Mouse (Mus musculus): ENCODE measurements around the gene Pigp.

Pigp gene

DNA sequence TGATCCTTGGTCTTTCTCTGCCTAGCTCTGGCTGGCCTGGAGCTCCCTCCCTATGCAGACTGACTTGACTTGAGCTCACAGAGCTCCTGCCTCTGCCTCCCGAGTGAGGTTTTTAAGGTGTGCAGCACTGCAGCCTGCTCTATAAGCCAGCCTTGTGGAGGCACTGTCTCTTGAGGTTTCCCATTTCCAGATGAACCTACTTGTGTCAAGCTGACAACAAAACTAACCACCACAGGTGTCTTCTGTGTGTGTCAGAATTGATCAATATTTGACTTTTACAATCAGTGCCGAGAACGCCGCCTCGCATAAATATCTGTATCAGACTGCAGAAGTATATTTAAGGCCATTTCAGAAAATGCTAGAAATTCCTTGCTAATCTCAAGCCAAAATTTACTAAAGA lies 57.0 kb downstream of the Pigp start:
- DNase-seq: no peak

DNA sequence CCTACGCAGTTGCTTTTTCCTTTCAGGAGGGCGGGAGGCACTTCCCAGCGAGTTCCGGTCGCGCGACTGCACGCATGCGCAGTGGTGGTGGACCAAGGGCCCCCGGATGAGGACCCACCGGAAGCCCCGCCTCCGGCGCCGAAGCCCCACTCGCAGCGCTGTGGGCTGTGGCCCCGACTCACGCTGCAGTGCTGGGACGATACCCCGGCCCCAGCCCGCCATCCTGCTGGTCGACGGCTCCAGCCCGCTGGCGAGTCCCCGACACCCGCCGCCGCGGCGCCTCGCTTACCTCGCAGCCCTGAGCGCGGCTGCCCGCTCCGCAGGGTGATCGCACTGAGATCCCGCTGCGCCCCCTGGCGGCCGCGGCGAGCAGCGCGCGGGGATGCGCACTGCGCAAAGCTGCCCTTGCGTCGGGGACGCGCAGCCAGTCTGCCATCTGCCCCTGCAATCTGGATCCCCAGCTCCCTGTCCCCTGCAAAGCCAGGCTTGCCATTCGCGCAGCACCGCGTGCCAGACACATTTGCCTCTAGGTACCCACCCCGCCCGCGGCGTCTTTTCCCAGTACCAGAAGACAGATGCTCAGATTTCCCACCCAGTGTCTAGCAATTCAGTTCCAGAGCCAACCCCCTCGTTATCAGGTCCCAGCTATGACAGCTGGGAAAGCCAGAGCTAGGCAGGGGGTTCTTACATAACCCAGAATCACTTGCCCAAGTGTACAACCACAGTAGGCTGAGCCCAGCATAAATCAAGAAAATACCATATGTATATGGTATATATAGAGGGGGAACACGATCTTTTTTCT lies 58.2 kb downstream of the Pigp start, which contains the start of gene Hlcs:
TSS of gene Hlcs (minus strand) at position 343 of the 802 bp plus-strand sequence.
- peak; percentile 97 to 99 for DNase-seq

DNA sequence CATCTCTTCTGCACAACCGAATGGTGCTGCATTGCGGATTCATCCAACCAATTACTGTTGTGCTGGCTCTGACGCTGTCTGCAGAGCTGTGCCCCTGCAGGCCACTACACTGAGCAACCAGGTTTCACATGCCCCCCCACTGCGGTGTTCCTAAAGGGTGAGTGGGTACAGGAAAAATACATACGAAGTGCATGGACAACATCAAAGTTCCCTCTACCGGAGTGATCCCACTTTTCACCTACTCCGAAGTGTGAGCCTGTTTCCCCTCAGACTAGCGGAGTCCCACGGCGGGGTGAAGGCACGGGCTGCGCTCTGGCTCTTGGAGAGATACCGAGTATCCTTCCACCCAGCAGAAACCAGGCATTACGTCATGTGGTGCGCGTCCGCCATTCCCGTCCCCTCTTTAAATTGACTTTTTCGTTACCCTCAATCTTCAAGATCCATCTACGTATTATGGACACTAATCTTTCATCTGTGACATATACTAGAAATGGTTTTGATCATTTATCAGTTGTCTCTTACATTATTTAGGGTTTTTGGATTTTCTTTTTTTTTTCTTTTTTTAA lies 58.9 kb downstream of the Pigp start:
- peak; percentile 84 for DNase-seq

DNA sequence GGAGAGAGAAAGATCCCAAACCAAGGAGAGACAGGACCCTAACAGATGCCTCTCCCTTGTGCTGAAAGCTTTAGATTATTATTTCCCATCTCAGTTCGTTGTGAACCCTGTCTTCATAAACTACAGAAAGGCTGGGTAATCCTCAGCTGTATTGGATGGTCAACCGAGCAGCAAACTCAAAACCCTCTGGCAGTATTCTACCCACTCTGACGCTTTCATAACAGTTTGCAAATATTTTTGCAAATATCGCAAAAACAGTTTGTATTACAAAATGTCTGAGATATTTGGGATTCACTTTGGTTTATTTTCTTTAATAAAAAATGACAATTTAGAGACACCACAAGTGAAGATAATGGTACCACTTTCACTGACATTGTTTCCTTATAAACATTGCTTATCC lies 59.7 kb downstream of the Pigp start:
- no peak for DNase-seq

DNA sequence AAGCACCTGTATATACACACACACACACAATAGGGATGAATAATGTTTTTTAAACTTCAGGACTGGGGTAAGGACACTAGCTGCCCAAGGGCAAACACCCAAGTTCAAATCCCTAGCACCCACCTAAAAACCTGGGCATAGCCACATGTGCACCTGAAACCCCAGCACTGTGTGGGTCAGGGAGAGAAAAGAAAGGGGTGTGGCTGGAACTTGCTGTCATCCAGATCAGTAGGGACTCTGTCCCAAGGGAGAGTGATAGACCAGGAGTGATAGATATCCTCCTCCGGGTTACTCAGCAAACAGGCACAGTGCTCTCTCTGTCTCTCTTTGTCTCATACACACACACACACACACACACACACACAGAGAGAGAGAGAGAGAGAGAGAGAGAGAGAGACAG lies 60.2 kb downstream of the Pigp start:
- no peak for DNase-seq

DNA sequence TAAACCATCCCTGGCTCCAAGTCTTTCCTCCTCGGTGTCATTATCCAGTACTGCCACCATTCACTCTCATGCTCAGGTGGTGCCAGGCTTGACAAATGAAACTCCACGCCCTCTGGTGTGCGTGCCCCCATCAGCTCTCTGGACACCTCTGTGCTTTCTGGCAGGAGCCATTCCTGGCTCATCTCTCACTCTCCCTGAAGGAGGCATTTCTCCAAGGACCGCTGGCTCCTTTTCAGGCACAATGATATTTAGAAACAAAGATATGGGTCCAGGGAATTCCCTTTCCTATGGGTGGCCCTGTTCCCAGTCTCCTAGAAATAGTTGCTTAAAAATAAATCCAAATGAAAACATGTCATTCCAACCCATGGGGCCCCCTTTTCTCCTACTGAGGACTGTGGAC lies 62.6 kb downstream of the Pigp start:
- no peak for DNase-seq
